Mouse (Mus musculus) layer of hippocampus, postnatal 36 days (tissue): ENCODE data around the gene Slc5a5. TPM values are rescaled to one million over a fixed set of nuclear protein-coding genes. Genes with fewer than 3 reads are reported as not detected.
"Not testable (repeated sequence)": the region's sequence is repeated elsewhere in the genome, so short reads cannot be mapped to it uniquely, and the experiment has no call there.

Experiments
- DNase-seq, 2 experiments: peaks; one replicate each; pipeline ENCODE4 v3.0.0; 2022
- total RNA-seq, 2 experiments: library from RNA; stranded (reverse); gene quantifications; 2 replicates each; pipeline ENCODE4 v1.2.3; 2021

Gene Slc5a5
- total RNA-seq, 2 experiments from 2014 or later: 8.1 to 8.9 TPM

GRCm38 (mm10) chr8:70902211-70902610 lies 9.7 kb upstream of the Slc5a5 start:
- no peak for DNase-seq

DNA sequence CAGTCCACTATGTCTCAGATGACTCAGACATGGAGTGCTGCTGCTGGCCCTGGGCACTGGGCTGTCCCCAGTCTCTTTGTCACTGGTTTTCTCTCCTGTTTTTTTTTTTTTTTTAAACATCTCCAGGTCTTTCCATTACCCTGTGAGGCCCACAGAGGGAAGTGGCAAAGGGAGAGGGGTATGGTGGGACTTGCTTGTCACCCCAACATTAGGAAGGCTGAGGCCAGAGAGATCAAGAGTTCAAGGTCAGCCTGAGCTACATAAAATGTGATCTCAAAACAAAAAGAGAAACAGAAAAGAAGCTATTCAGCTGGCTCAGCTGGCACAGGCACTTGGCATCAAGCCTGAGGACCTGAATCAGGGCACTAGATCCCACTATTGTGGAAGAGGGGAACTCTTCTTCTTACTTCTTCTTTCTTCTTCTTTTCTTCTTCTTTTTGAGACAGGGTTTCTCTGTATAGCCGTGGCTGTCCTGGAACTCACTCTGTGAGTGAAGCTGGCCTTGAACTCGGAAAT lies 8.4 kb upstream of the Slc5a5 start:
- DNase-seq: no peak

DNA sequence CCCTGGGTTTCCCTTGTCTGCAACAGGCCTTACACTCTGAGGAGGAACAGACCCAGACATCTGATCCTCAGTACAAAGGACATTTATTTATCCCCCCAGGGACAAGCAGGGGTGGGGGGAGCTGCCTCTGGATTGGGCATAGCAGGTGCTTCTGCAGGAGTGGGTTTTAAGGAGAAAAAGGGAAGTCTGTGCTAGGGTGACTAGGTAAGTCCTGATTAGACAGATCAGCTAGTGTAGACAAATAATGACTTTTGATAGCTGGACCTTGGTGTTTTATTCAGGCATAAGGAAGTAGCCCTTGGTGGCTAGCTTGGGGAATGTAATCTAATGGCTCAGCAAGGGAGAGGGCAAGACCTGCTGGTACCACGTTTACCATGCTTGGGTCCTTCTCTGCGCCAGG lies 6.7 kb upstream of the Slc5a5 start:
- no peak for DNase-seq

DNA sequence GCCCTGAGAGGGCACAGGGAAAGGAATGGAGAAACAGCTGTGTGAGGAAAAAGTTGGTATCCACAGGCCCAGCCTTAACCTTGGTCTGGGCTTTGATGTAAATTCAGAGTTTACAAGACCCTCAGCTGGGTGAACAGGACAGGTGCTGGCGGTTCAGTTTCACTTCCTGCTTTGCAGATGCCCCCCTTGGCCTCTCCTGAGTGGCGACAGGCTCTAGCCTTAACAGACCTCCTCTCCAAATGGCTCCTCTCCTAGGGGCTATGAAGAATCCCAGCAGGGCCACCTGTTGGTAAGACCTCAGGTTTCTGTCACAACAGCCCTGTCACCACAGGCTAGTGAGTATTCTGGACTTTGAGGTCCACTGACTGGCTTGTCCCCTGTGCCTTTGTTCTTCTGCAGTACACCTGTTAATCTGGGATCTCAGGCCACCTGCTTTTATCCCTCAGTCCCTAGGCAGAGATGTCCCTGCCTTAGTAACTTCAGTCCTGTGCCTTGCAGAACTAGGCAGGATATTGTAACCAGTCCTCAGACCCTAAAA lies 6.2 kb upstream of the Slc5a5 start:
- no peak for DNase-seq

DNA sequence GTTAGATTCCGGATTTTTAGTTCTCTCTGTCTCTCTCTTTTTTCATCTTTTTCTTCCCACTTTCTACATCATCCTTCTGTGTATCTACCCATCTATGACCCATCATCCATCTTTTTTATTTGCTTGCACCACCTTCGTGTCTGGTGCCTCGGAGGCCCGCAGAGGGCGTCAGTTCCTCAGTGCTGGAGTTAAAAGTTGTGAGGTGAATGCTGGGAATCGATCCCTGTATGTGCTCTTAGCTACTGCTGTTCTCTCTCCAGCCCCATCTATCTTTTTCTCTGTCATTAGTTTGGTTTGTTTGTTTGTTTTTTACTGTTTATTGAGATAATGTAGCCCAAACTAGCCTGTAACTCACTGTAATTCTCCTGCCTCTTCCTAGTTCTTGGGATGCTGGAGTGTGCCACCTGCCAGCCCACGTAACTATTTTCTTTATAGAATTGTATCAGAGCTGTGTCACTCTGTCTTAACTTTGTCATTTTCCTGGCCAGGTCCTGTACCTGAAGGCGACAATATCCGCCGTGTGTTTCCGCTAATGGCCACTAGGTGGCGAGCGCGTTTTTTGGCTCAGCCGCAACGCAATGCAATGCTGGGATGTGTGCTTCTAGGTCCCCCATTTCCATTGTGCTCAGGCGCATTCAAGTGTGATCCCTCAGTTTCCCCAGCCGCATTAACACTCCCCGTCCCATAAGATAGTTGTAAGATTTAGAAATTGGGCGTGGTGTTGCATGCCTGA lies 5.3 kb upstream of the Slc5a5 start:
- DNase-seq: peak; percentile 79 to 87

DNA sequence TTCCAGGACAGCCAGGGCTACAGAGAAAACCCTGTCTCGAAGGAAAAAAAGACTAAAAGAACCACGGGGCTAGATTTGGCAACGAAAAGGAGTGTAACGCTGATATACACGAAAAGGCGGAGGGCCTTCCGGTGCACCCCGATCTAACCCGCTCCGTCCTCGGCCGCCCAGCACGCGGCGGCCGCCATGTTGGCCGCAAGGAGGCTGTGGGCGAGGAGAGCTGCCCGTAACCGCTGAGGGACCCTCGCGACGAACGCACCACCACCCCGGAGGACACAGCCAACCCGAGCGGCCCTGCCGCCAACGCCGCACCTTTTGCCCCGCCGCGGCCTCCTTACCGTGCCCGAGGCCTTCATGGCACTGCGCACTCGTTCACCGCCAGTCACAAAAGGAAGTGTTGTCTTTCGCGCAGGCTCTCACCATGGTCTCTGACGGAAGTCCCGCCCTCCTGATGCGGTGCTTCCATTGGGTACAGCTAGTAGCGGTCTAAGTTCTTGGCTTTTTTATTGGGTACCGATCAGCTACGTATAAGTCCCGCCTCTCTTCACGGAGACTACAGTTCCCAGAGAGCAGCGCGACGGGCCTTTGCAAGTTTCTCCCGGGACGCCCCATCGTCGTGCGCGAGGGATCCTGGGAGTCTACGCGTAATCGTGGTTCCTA lies 4.6 kb upstream of the Slc5a5 start, which contains the start of gene Rpl18a:
Gene Rpl18a (minus strand): TSS at position 392 of the 660 bp plus-strand sequence.
- peak; percentile 95 to 96 for DNase-seq

GRCm38 (mm10) chr8:70896316-70897020 lies 3.9 kb upstream of the Slc5a5 start:
- no peak for DNase-seq

DNA sequence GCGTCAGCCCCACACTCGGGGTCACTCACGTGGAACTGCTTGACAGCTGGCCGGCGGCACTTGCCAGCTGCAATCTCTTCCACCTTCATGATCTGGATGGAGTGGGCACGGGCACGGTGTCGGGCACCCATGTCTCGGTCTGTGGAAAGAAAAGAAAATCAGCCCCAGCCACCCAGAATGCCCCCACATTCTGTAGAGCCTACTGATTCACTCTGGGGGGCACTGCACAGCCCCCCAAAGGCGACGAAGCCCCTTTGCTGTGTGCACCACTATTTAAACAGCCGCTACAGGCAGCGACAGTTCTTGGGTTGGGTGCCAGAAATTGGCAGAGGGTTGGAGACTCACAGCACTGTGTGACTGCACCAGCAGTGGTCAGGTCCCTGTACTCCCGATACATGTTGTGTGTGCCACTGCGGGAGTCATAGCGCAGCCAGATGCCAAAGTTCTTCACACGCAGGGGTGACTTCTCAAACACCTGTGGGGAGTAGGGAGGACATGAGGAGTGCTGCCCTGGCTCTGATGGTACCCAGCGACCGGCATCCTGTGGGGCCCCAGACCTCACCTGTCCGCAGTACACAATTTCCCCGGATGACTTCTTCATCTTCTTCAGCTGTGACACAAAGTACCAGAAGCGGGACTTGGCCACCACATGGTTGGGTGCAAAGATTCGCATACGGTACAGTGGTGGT lies 3.2 kb upstream of the Slc5a5 start:
- not testable (repeated sequence) for DNase-seq

GRCm38 (mm10) chr8:70894771-70895545 lies 2.4 kb upstream of the Slc5a5 start:
- no peak for DNase-seq

DNA sequence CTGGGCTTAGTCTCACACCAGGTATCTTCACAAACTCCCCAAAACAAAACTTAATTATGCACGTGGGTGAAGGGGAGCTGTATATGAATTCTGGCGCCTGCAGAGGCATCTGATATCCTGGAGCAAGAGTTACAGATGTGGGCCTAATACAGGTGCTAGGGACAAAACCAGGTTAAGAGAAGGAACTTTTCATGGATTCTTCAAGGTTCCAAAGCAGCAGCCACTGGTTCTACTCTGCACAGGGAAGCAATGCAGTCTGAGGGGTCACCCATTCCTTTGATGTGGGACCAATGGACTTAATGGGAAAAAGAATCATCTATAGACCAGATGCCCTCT lies 1.8 kb upstream of the Slc5a5 start:
- no peak for DNase-seq

DNA sequence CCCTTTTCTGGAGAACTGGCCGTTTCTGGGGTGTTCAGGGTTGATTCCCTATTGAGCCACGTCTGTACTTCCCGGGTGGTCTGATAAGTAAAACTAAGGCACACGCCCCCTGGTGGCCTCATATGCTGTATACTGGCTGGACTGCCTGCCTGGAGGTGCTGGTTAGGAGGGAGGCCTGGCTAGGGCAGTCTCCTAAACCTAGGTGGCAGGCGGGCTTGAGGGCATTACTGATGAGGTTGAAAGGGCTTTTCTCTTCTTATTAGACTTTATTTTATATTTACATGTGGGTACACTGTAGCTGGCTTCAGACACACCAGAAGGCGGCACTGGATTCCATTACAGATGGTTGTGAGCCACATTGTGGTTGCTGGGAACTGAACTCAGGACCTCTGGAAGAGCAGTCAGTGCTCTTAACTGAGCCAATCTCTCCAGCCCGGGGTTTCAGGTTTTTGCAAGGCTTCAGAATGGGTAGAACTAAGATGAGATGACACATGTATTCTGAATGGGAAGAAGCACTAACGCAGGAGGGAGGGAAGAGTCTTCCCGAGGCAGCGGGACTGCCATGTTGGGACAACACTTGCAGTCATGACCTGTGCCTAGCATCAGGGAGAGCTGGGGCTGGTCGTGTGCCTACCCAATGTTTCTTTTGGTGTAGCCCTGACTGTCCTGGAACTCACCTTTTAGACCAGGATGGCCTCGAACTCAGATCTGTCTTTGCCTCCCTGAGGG lies 1.3 kb upstream of the Slc5a5 start:
- peak in 1 of 2 experiments; percentile 43 for DNase-seq

DNA sequence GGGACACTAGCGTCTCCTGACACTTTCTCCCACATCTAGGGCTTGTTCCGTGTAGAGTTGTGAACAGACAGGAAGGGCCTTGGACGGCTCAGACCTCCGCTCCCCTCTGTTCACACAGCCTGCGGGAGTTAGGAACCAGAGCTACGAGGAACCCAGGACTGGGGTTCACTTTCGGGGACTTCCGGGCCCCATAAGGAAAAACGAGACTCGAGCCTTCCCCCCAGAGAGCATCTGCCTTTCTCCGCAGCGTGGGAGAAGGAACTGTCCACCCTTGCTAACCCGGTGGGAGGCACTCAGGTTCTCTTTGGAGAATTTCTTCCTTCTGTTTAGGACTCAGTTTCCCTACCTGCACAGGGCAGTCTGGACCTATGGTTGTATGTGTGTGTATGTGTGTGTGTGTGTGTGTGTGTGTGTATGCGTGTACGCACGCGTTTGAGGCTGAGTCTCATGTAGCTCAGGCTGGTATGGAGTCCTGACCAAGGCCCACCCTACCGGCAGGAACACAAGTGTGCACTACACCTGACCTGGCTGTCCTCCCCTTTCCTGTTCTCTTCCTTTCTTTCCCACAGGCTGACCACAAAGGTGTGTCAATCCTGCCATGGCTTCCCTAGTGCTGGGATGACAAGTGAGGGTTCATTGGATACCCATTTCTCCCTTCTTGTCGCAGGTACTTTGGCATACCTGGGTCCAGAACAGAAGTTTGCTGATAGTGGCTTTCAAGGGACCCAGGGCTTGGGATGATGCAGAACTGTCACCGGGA lies 519 bp upstream of the Slc5a5 start:
- DNase-seq: no peak

DNA sequence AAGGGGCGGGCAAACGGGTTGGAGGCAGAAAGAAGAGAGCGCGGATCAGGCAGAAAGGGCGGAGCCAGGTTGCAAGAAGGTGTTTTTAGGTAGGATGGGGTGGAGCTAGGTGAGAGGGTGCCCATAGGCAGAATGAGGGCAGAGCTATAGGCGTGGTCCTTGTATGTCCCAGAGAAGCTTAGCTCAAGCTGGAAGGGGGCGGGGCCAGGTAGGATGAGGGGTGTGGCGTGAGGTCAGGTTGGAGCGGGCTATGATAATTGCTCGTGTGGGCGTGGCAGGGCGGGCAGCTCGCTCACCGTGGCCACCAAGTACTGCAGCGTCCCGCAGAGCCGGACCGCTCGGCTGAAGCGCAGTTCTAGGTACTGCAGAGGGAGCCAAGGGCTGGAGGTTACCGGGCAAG lies 1.2 kb downstream of the Slc5a5 start:
- no peak for DNase-seq

DNA sequence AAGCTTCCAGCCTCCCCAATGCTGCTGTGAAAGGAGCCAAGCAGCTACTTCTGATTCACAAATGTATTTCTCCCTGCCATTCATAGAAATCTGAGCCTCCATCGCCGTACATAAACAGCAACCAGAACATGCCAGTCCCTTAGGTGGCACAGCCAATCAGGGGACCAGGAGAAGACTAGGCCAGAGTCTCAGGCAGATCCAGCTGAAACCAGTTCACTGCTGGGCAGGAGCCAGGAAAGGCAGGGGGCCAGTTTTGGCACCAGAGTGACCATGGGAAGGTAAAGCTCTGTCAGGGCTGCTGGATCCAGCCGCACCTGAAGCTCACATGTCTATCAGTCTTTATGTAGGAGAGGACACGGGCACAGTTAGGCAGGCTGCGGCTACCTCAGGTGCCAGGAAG lies 1.9 kb downstream of the Slc5a5 start:
- DNase-seq: no peak

GRCm38 (mm10) chr8:70887669-70888068 lies 4.9 kb downstream of the Slc5a5 start:
- DNase-seq: no peak

GRCm38 (mm10) chr8:70885612-70886011 lies 6.9 kb downstream of the Slc5a5 start:
- no peak for DNase-seq

- DNase-seq: no peak
These were observed 7.9 kb downstream of the Slc5a5 start for GRCm38 (mm10) chr8:70884683-70885082.

- no peak for DNase-seq
These were observed 8.4 kb downstream of the Slc5a5 start for GRCm38 (mm10) chr8:70884186-70884585.

DNA sequence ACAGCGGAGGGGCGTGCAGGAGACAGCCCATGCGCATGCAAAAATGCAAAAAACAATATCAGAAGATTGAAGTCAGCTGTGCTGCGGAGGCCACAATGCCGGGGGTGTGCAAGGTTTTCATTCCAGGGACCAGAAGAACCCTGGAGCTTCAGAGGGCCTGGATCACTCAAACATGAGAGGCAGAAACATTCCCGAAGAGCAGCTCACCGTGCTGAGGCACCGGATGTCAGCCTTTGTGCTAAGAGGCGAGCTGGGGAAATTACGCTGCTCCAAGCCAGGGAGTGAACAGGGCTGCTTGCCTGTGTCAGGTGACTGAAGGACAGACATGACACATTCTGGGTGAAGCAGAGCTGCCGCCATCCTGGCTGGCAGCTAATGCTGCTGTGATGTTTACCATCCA lies 12.0 kb downstream of the Slc5a5 start:
- no peak for DNase-seq

DNA sequence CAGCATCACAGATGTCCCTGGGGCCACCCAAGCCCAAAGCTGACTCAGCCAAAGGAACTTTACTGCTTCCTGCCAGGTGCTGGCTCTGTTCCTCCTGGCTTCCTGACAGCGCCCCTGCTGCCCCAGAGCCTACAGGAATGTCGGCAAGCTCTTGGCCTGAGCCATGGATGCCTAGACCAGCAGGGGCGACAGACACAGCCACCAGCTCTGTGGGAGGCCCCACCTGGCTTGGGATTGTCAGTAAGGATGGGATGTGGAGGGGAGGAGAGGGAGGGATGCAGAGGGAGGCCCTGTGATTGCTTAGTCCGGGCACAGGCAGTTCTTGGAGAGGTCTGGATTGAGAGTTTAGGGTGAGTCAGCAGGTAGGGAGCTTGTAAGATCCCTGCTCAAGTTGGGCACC lies 12.4 kb downstream of the Slc5a5 start:
- DNase-seq: no peak
